Mouse (Mus musculus) stomach, embryonic 14.5 days (tissue): ENCODE data around the gene Kif14. TPM values are rescaled to one million over a fixed set of nuclear protein-coding genes. Genes with fewer than 3 reads are reported as not detected.

Experiments
- ATAC-seq: fragments of 200-750 bp; cut with Nextera tagmentation; 2 replicates; pipeline ENCODE4 v1.8.0; 2017; ENCODE audit warnings: low read depth, moderate TSS enrichment; ENCODE audit not compliant: insufficient number of reproducible peaks, insufficient read depth, low FRiP score
- H3K27ac ChIP-seq: fragments of 300-500 bp; sonication (generic); 2 replicates; pipeline ENCODE4 v1.5.1; 2014; ENCODE audit warnings: mild to moderate bottlenecking, low read length, moderate library complexity, mixed read lengths
- H3K27me3 ChIP-seq: fragments of 300-500 bp; sonication (generic); 2 replicates; pipeline ENCODE4 v1.6.1; 2014; ENCODE audit warnings: low read length, control low read depth, mixed read lengths; ENCODE audit not compliant: control insufficient read depth, insufficient read depth
- H3K36me3 ChIP-seq: fragments of 300-500 bp; sonication (generic); 2 replicates; pipeline ENCODE4 v1.6.1; 2014; ENCODE audit warnings: mild to moderate bottlenecking, control low read depth, low read length, moderate library complexity, mixed read lengths; ENCODE audit not compliant: control insufficient read depth, insufficient read depth
- H3K4me1 ChIP-seq: fragments of 300-500 bp; sonication (generic); 2 replicates; pipeline ENCODE4 v1.6.1; 2014; ENCODE audit warnings: low read length, control low read depth, mixed read lengths; ENCODE audit not compliant: control insufficient read depth, insufficient read depth
- H3K4me2 ChIP-seq: fragments of 300-500 bp; sonication (generic); replicated peaks from 2 replicates; pipeline ENCODE4 v1.6.1; 2014; ENCODE audit warnings: low read depth, low read length, control low read depth
- H3K4me3 ChIP-seq: fragments of 300-500 bp; sonication (generic); 2 replicates; pipeline ENCODE4 v1.5.1; 2014; ENCODE audit warnings: low read depth, low read length, control low read depth
- H3K9ac ChIP-seq: fragments of 300-500 bp; sonication (generic); replicated peaks from 2 replicates; pipeline ENCODE4 v1.6.1; 2014; ENCODE audit warnings: low read depth, mild to moderate bottlenecking, control low read depth, low read length, moderate library complexity, mixed read lengths
- H3K9me3 ChIP-seq: fragments of 300-500 bp; sonication (generic); 2 replicates; pipeline ENCODE4 v1.6.1; 2016; ENCODE audit warnings: low read depth, low read length, control low read depth; ENCODE audit not compliant: control insufficient read depth
- WGBS: fragments of 180-500 bp; shearing (Covaris S2); extraction: QIAGEN DNeasy Blood & Tissue Kit; methylation state at CpG from one replicate; pipeline ENCODE4 v1.1.7; 2014; 5-methylcytosine and 5-hydroxymethylcytosine counted together
- polyA plus RNA-seq: library from polyadenylated mRNA; unstranded; fragments of >200 nt; fragmentation: Nextera tagmentation; extraction: Ambion mirVana; gene quantifications from 2 replicates; pipeline ENCODE4 v1.2.1, GENCODE M21; 2014

Kif14 gene
- polyA plus RNA-seq, 1 experiment from 2014 or later, result 13.9 TPM

- no peaks in the 10 kb centered on the region for H3K27me3 ChIP-seq
- H3K4me2 ChIP-seq, result no peak overlapping the region
- H3K36me3 ChIP-seq, result no peaks in the 10 kb centered on the region
- no peak overlapping the region for H3K4me3 ChIP-seq
- ATAC-seq, result no peak
- H3K4me1 ChIP-seq, result 0 out of 2 replicates have a peak, but pooled peaks cover 3% of the 10 kb centered on the region
- H3K27ac ChIP-seq, result no peak overlapping the region
- H3K9me3 ChIP-seq, result no peaks in the 10 kb centered on the region
- no peak overlapping the region for H3K9ac ChIP-seq
- WGBS, result 70% methylated on average over 10 of the region's 10 CpGs
Observed at GRCm38 (mm10) chr1:136446933-136447332, 19.2 kb upstream of the Kif14 start.

- Histone ChIP-seq H3K9me3 (no peaks in the 10 kb centered on the region), H3K4me2 (no peak overlapping the region), H3K36me3 (no peaks in the 10 kb centered on the region), H3K4me3 (no peak overlapping the region), H3K27me3 (no peaks in the 10 kb centered on the region), H3K9ac (no peak overlapping the region), H3K27ac (no peak overlapping the region), H3K4me1 (0 out of 2 replicates have a peak, but pooled peaks cover 3% of the 10 kb centered on the region)
- WGBS, result 74% methylated on average over 4 of the region's 4 CpGs
- ATAC-seq, result no peak
Observed at GRCm38 (mm10) chr1:136447338-136447737, 18.8 kb upstream of the Kif14 start.

GRCm38 (mm10) chr1:136449541-136449940 lies 16.6 kb upstream of the Kif14 start:
- H3K9me3 ChIP-seq, result no peaks in the 10 kb centered on the region
- no peaks in the 10 kb centered on the region for H3K4me1 ChIP-seq
- 92% methylated on average over 6 of the region's 6 CpGs for WGBS
- H3K27ac ChIP-seq, result no peak overlapping the region
- no peak overlapping the region for H3K4me2 ChIP-seq
- ATAC-seq, result no peak
- no peak overlapping the region for H3K9ac ChIP-seq
- H3K4me3 ChIP-seq, result no peak overlapping the region
- H3K27me3 ChIP-seq, result no peaks in the 10 kb centered on the region
- H3K36me3 ChIP-seq, result no peaks in the 10 kb centered on the region

GRCm38 (mm10) chr1:136450206-136450605 lies 15.9 kb upstream of the Kif14 start:
- H3K4me2 ChIP-seq, result no peak overlapping the region
- no peaks in the 10 kb centered on the region for H3K9me3 ChIP-seq
- 68% methylated on average over 5 of the region's 5 CpGs for WGBS
- no peak overlapping the region for H3K27ac ChIP-seq
- no peak overlapping the region for H3K9ac ChIP-seq
- no peak overlapping the region for H3K4me3 ChIP-seq
- no peaks in the 10 kb centered on the region for H3K36me3 ChIP-seq
- no peaks in the 10 kb centered on the region for H3K4me1 ChIP-seq
- H3K27me3 ChIP-seq, result no peaks in the 10 kb centered on the region
- no peak for ATAC-seq

GRCm38 (mm10) chr1:136452421-136452820 lies 13.7 kb upstream of the Kif14 start:
- Histone ChIP-seq H3K9ac (no peak overlapping the region), H3K27ac (no peak overlapping the region), H3K27me3 (no peaks in the 10 kb centered on the region), H3K36me3 (no peaks in the 10 kb centered on the region), H3K4me1 (no peaks in the 10 kb centered on the region), H3K4me2 (no peak overlapping the region), H3K9me3 (no peaks in the 10 kb centered on the region), H3K4me3 (no peak overlapping the region)
- 74% methylated on average over 5 of the region's 5 CpGs for WGBS
- ATAC-seq, result no peak

- Histone ChIP-seq H3K9ac (no peak overlapping the region), H3K27ac (no peak overlapping the region), H3K9me3 (no peaks in the 10 kb centered on the region), H3K4me3 (no peak overlapping the region), H3K36me3 (no peaks in the 10 kb centered on the region), H3K4me1 (no peaks in the 10 kb centered on the region), H3K4me2 (no peak overlapping the region), H3K27me3 (no peaks in the 10 kb centered on the region)
- no peak for ATAC-seq
- WGBS, result 77% methylated on average over 17 of the region's 17 CpGs
Observed at GRCm38 (mm10) chr1:136455756-136456585, 10.2 kb upstream of the Kif14 start.

GRCm38 (mm10) chr1:136456741-136457140 lies 9.4 kb upstream of the Kif14 start:
- WGBS, result 77% methylated on average over 6 of the region's 6 CpGs
- ATAC-seq, result no peak
- no peak overlapping the region for H3K27ac ChIP-seq
- no peaks in the 10 kb centered on the region for H3K27me3 ChIP-seq
- H3K4me3 ChIP-seq, result no peak overlapping the region
- no peaks in the 10 kb centered on the region for H3K4me1 ChIP-seq
- H3K9ac ChIP-seq, result no peak overlapping the region
- H3K36me3 ChIP-seq, result no peaks in the 10 kb centered on the region
- no peak overlapping the region for H3K4me2 ChIP-seq
- no peaks in the 10 kb centered on the region for H3K9me3 ChIP-seq

GRCm38 (mm10) chr1:136457403-136457802 lies 8.7 kb upstream of the Kif14 start:
- Histone ChIP-seq H3K4me2 (no peak overlapping the region), H3K4me1 (no peaks in the 10 kb centered on the region), H3K4me3 (no peak overlapping the region), H3K9me3 (no peaks in the 10 kb centered on the region), H3K36me3 (no peaks in the 10 kb centered on the region), H3K9ac (no peak overlapping the region), H3K27ac (no peak overlapping the region), H3K27me3 (no peaks in the 10 kb centered on the region)
- ATAC-seq, result no peak
- 74% methylated on average over 4 of the region's 4 CpGs for WGBS
